Mouse (Mus musculus) spleen, adult 2 months (tissue): ENCODE measurements around the gene Cadm1.

Experiments
- CTCF ChIP-seq: fragments of 200-500 bp; IDR thresholded peaks from 2 replicates; pipeline ENCODE4 v1.5.1; 2011; ENCODE audit warnings: mild to moderate bottlenecking, inconsistent platforms; ENCODE audit not compliant: insufficient read depth, insufficient read length, insufficient replicate concordance; ENCODE audit errors: extremely low read depth
- POLR2A ChIP-seq: fragments of 200-500 bp; IDR thresholded peaks from 2 replicates; pipeline ENCODE4 v1.6.1; 2011; ENCODE audit warnings: low read depth, low read length, inconsistent platforms

- no peak for TF ChIP-seq POLR2A
- TF ChIP-seq CTCF = no peak
These were observed 83.0 kb downstream of the Cadm1 start for GRCm38 (mm10) chr9:47612894-47613412.
